28 mouse cellular contexts compared by ENCODE assay signal in genomic region chr9:121894447-121894846, GRCm38 (mm10). TPM values are rescaled to one million over a fixed set of nuclear protein-coding genes. Genes with fewer than 3 reads are reported as not detected.
DNase-seq lines count a peak whose midpoint lies in the region; ATAC-seq and TF ChIP-seq lines count a peak whose summit lies in the region.
"Had no signal": no experiment of that assay in that cellular context is flagged by ENCODE, and none has a peak within 500 bp of the region (broad histone marks: within the 10 kb centered on the region; RNA-seq: fewer than 3 reads in every experiment).

No protein-coding gene starts in this region.

- H3K36me3 ChIP-seq in heart, embryonic 11.5 days (ENCODE audit: control insufficient read depth, insufficient read depth, low read length), result no peaks in the 10 kb centered on the region
- no peaks in the 10 kb centered on the region for H3K36me3 ChIP-seq in liver, postnatal 0 days (replicated peaks; ENCODE audit: insufficient read depth, low read length)
- H3K36me3 ChIP-seq: forebrain, embryonic 10.5 days; hindbrain, embryonic 15.5 days; limb, embryonic 13.5 days had no signal

- no peaks in the 10 kb centered on the region for H3K9me3 ChIP-seq in heart, embryonic 11.5 days (replicated peaks; ENCODE audit: control insufficient read depth, low read length)
- H3K9me3 ChIP-seq in liver, postnatal 0 days (ENCODE audit: low read length), result no peaks in the 10 kb centered on the region
- H3K9me3 ChIP-seq: forebrain, embryonic 10.5 days; hindbrain, embryonic 15.5 days; limb, embryonic 13.5 days had no signal

- TF ChIP-seq EP300 in liver, postnatal 0 days (IDR thresholded peaks at IDR 0.05; ENCODE audit: low read depth), result no peak

- no peak overlapping the region for H3K9ac ChIP-seq in heart, embryonic 11.5 days (ENCODE audit: low read depth, low read length)
- H3K9ac ChIP-seq in liver, postnatal 0 days (replicated peaks), result no peak overlapping the region
- H3K9ac ChIP-seq: forebrain, postnatal 0 days; hindbrain, embryonic 15.5 days; limb, embryonic 13.5 days; liver, embryonic 14.5 days had no signal

- no peak for TF ChIP-seq CTCF in liver, postnatal 0 days (IDR thresholded peaks at IDR 0.05; ENCODE audit: low read depth)

- H3K4me1 ChIP-seq in heart, embryonic 11.5 days (ENCODE audit: control insufficient read depth, insufficient read depth, low read length), result peaks cover 12% of the 10 kb centered on the region
- peaks cover 22% of the 10 kb centered on the region for H3K4me1 ChIP-seq in liver, postnatal 0 days (ENCODE audit: insufficient read depth)
- H3K4me1 ChIP-seq: hindbrain, embryonic 15.5 days had no signal

- H3K27me3 ChIP-seq in heart, embryonic 11.5 days (ENCODE audit: control insufficient read depth, insufficient read depth, low read length), result no peaks in the 10 kb centered on the region
- no peaks in the 10 kb centered on the region for H3K27me3 ChIP-seq in liver, postnatal 0 days (ENCODE audit: insufficient read depth, low read length)
- H3K27me3 ChIP-seq: hindbrain, embryonic 15.5 days; limb, embryonic 13.5 days had no signal

- H3K27ac ChIP-seq in heart, embryonic 11.5 days (ENCODE audit: low read depth, low read length), result no peak overlapping the region
- H3K27ac ChIP-seq in liver, postnatal 0 days (ENCODE audit: low read depth), result no peak overlapping the region
- H3K27ac ChIP-seq: forebrain, embryonic 10.5 days; hindbrain, embryonic 15.5 days; limb, embryonic 13.5 days; liver, embryonic 14.5 days had no signal

- WGBS in heart, embryonic 11.5 days (ENCODE audit: insufficient replicate concordance), result 80% methylated on average over 7 of the region's 7 CpGs
- WGBS in liver, postnatal 0 days (ENCODE audit: insufficient replicate concordance), result 76% methylated on average over 7 of the region's 7 CpGs

- DNase-seq in heart, adult 18-20 months, result peak; percentile 34 to 42
- peak; percentile 5 for DNase-seq in urinary bladder, postnatal 10 days (ENCODE audit: low spot score)
- DNase-seq in urinary bladder, postnatal 25 days (ENCODE audit: low spot score), result no peak
- peak; percentile 50 to 80 for DNase-seq in lung, postnatal 4 days
- DNase-seq in liver, postnatal 0 days, result no peak
- no peak for DNase-seq in ovary, adult 18-20 months (ENCODE audit: low spot score)
- DNase-seq: cerebellum, adult 18-20 months; cerebellum, postnatal 25 days; forebrain, postnatal 0 days; heart, postnatal 4 days; midbrain, embryonic 14.5 days; right cerebral cortex, postnatal 14 days; spleen, adult 18-20 months had no signal

- ATAC-seq in heart, embryonic 11.5 days (replicated peaks; ENCODE audit: insufficient number of reproducible peaks, low FRiP score, low TSS enrichment), result no peak
- ATAC-seq in liver, postnatal 0 days, result no peak
- ATAC-seq: forebrain, postnatal 0 days; intestine, embryonic 16.5 days had no signal

- no peak overlapping the region for H3K4me3 ChIP-seq in heart, embryonic 11.5 days (ENCODE audit: low read depth, low read length)
- no peak overlapping the region for H3K4me3 ChIP-seq in liver, postnatal 0 days (ENCODE audit: low read depth, low read length)
- H3K4me3 ChIP-seq: forebrain, embryonic 10.5 days; hindbrain, embryonic 15.5 days; limb, embryonic 13.5 days had no signal

- H3K4me2 ChIP-seq in heart, embryonic 11.5 days, result no peak overlapping the region
- no peak overlapping the region for H3K4me2 ChIP-seq in liver, postnatal 0 days (ENCODE audit: low read depth, low read length)
- H3K4me2 ChIP-seq: hindbrain, embryonic 15.5 days; limb, embryonic 13.5 days had no signal

RNA-seq across cellular contexts. Expression of gene Ackr2, which starts 3.7 kb away (rescaled TPM):
- total RNA-seq in heart, adult 18-20 months (2021), result 1 to 10 TPM; 1.2 to 1.4 TPM
- 0.10 TPM in 1 of 2 replicates, not detected in the other for polyA plus RNA-seq in heart, embryonic 11.5 days (2014; fragmentation: Nextera tagmentation; extraction: Ambion mirVana)
- polyA plus RNA-seq in liver, postnatal 0 days (2015; fragmentation: Nextera tagmentation; extraction: Ambion mirVana), result 1.0 and 1.1 TPM in 2 replicates
- total RNA-seq: granulocyte monocyte progenitor cell, adult 5-6 weeks; megakaryocyte, adult 5-6 weeks had no signal
- polyA plus RNA-seq: C2C12 had no signal

RNA-seq across cellular contexts. Expression of gene Cyp8b1, which starts 21.7 kb away (rescaled TPM):
- not detected for total RNA-seq in heart, adult 18-20 months (2021)
- polyA plus RNA-seq in heart, embryonic 11.5 days (2014; fragmentation: Nextera tagmentation; extraction: Ambion mirVana), result not detected in 2 replicates
- polyA plus RNA-seq in liver, postnatal 0 days (2015; fragmentation: Nextera tagmentation; extraction: Ambion mirVana), result 130 and 144 TPM in 2 replicates
- total RNA-seq: forebrain, postnatal 0 days; gastrocnemius, adult 8-10 months; granulocyte monocyte progenitor cell, adult 5-6 weeks; heart, postnatal 4 days; layer of hippocampus, postnatal 25 days; left cerebral cortex, postnatal 10 days had no signal
- polyA plus RNA-seq: C2C12; forebrain, embryonic 10.5 days; forebrain, postnatal 0 days; heart, embryonic 14.5 days; hindbrain, embryonic 15.5 days; intestine, embryonic 16.5 days; kidney, embryonic 14.5 days; limb, embryonic 13.5 days; midbrain, embryonic 14.5 days; neural tube, embryonic 14.5 days had no signal

RNA-seq across cellular contexts. Expression of gene Higd1a, which starts 36.3 kb away (rescaled TPM):
- 100 to 1,000 TPM; 202 to 214 TPM for total RNA-seq in heart, adult 18-20 months (2021)
- polyA plus RNA-seq in heart, embryonic 11.5 days (2014; fragmentation: Nextera tagmentation; extraction: Ambion mirVana), result 241 and 243 TPM in 2 replicates
- polyA plus RNA-seq in liver, postnatal 0 days (2015; fragmentation: Nextera tagmentation; extraction: Ambion mirVana), result 126 and 134 TPM in 2 replicates

RNA-seq across cellular contexts. Expression of gene Ccdc13, which starts 55.2 kb away (rescaled TPM):
- total RNA-seq in heart, adult 18-20 months (2021), result under 1 TPM in 1 of 2 experiments, not detected in 1; 0.36 TPM
- polyA plus RNA-seq in heart, embryonic 11.5 days (2014; fragmentation: Nextera tagmentation; extraction: Ambion mirVana), result 0.23 TPM in 1 of 2 replicates, not detected in the other
- not detected in 2 replicates for polyA plus RNA-seq in liver, postnatal 0 days (2015; fragmentation: Nextera tagmentation; extraction: Ambion mirVana)
- total RNA-seq: granulocyte monocyte progenitor cell, adult 5-6 weeks; heart, postnatal 4 days; megakaryocyte, adult 5-6 weeks had no signal
- polyA plus RNA-seq: liver, embryonic 14.5 days had no signal

RNA-seq across cellular contexts. Expression of gene Fam198a, which starts 56.3 kb away (rescaled TPM):
- total RNA-seq in heart, adult 18-20 months (2021), result under 1 TPM; 0.26 to 0.47 TPM
- 0.35 and 0.44 TPM in 2 replicates for polyA plus RNA-seq in heart, embryonic 11.5 days (2014; fragmentation: Nextera tagmentation; extraction: Ambion mirVana)
- 0.31 and 0.32 TPM in 2 replicates for polyA plus RNA-seq in liver, postnatal 0 days (2015; fragmentation: Nextera tagmentation; extraction: Ambion mirVana)
- total RNA-seq: granulocyte monocyte progenitor cell, adult 5-6 weeks; megakaryocyte, adult 5-6 weeks had no signal
- polyA plus RNA-seq: C2C12 had no signal

Comparison
In these comparisons a context has a peak if more than half of its experiments do, and no peak if none do; other contexts are left out.
1. DNase-seq: peak in heart, adult 18-20 months (2 of 2), urinary bladder, postnatal 10 days (single experiment) and lung, postnatal 4 days (2 of 2); none in urinary bladder, postnatal 25 days (single experiment), liver, postnatal 0 days (single experiment) and ovary, adult 18-20 months (single experiment).
2. RNA of gene Cyp8b1, which starts 21.7 kb away (polyA plus RNA-seq): 130 to 144 TPM in liver, postnatal 0 days; not detected in heart, embryonic 11.5 days; every median in the first group is over 100 times any median in the second.